Mouse (Mus musculus): ENCODE results near the gene Tars2.
A peak's percentile ranks its signal among the peaks of the same experiment; 100 is the strongest.

Gene Tars2

GRCm38 (mm10) chr3:95734092-95734702 lies 25.8 kb downstream of the Tars2 start:
- DNase-seq: no peak

- no peak for DNase-seq
Observed at GRCm38 (mm10) chr3:95732744-95733521, 27.1 kb downstream of the Tars2 start.

GRCm38 (mm10) chr3:95732297-95732696 lies 27.7 kb downstream of the Tars2 start:
- DNase-seq: no peak

- DNase-seq: no peak
Observed at GRCm38 (mm10) chr3:95731802-95732201, 28.2 kb downstream of the Tars2 start.

GRCm38 (mm10) chr3:95730431-95730830 lies 29.6 kb downstream of the Tars2 start:
- no peak for DNase-seq

- no peak for DNase-seq
Observed at GRCm38 (mm10) chr3:95728906-95729305, 31.1 kb downstream of the Tars2 start.

- no peak for DNase-seq
Observed at GRCm38 (mm10) chr3:95726696-95727358, 33.2 kb downstream of the Tars2 start.

GRCm38 (mm10) chr3:95725863-95726262 lies 34.1 kb downstream of the Tars2 start:
- no peak for DNase-seq

GRCm38 (mm10) chr3:95722386-95722785 lies 37.6 kb downstream of the Tars2 start:
- no peak for DNase-seq

GRCm38 (mm10) chr3:95718153-95718552 lies 41.9 kb downstream of the Tars2 start:
- DNase-seq: no peak

GRCm38 (mm10) chr3:95716075-95716474 lies 43.9 kb downstream of the Tars2 start:
- no peak for DNase-seq

- no peak for DNase-seq
Observed at GRCm38 (mm10) chr3:95709967-95710366, 50.0 kb downstream of the Tars2 start.

- no peak for DNase-seq
Observed at GRCm38 (mm10) chr3:95709044-95709443, 51.0 kb downstream of the Tars2 start.

GRCm38 (mm10) chr3:95707497-95707896 lies 52.5 kb downstream of the Tars2 start:
- peak in 1 of 2 experiments; percentile 40 for DNase-seq

GRCm38 (mm10) chr3:95706273-95706672 lies 53.7 kb downstream of the Tars2 start:
- no peak for DNase-seq

- no peak for DNase-seq
Observed at GRCm38 (mm10) chr3:95704612-95705011, 55.4 kb downstream of the Tars2 start.

GRCm38 (mm10) chr3:95703276-95703675 lies 56.7 kb downstream of the Tars2 start:
- DNase-seq: no peak

- DNase-seq: no peak
Observed at GRCm38 (mm10) chr3:95701877-95702540, 58.0 kb downstream of the Tars2 start.

- no peak for DNase-seq
Observed at GRCm38 (mm10) chr3:95701085-95701484, 58.9 kb downstream of the Tars2 start.

- DNase-seq: no peak
Observed at GRCm38 (mm10) chr3:95700233-95700681, 59.7 kb downstream of the Tars2 start.

GRCm38 (mm10) chr3:95698286-95698685 lies 61.7 kb downstream of the Tars2 start:
- DNase-seq: no peak

GRCm38 (mm10) chr3:95696360-95696759 lies 63.6 kb downstream of the Tars2 start:
- no peak for DNase-seq

GRCm38 (mm10) chr3:95695796-95696195 lies 64.2 kb downstream of the Tars2 start:
- DNase-seq: no peak
